23 mouse cellular contexts compared by ENCODE assay signal in the genomic region with DNA sequence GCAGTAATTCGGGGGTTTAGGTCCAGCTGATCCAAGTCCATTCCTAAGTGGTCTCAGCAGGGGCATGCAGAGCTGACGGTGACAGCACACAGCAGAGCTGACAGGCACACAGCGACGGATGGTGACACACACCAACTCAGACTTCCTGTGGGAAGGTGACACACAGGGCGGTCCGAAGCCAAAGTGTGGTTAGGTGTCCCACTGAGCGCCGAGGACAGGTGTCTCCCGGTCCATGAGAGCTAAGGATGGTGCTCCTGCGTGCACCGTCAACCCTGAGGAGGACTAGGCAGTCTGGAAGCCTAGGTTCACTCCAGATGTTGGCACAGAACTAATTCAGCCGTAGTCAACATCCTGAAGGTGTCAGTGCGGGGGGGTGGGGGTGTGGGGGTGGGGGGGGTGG. TPM values are rescaled to one million over a fixed set of nuclear protein-coding genes. Genes with fewer than 3 reads are reported as not detected.
A peak's percentile ranks its signal among the peaks of the same experiment; 100 is the strongest.
DNase-seq lines count a peak whose midpoint lies in the region; ATAC-seq and TF ChIP-seq lines count a peak whose summit lies in the region.
"Had no signal": no experiment of that assay in that cellular context is flagged by ENCODE, and none has a peak within 500 bp of the region (broad histone marks: within the 10 kb centered on the region; RNA-seq: fewer than 3 reads in every experiment).

No protein-coding gene starts in this region.

- no peaks in the 10 kb centered on the region for H3K9me3 ChIP-seq in forebrain, embryonic 12.5 days
- no peaks in the 10 kb centered on the region for H3K9me3 ChIP-seq in forebrain, embryonic 14.5 days (replicated peaks; ENCODE audit: control insufficient read depth, low read length)
- H3K9me3 ChIP-seq in megakaryocyte, embryonic 14.5 days = no peaks in the 10 kb centered on the region
- H3K9me3 ChIP-seq in G1E (replicated peaks) = no peaks in the 10 kb centered on the region
- H3K9me3 ChIP-seq in limb, embryonic 10.5 days (replicated peaks) = no peaks in the 10 kb centered on the region
- H3K9me3 ChIP-seq: embryonic facial prominence, embryonic 12.5 days; forebrain, embryonic 15.5 days; hindbrain, embryonic 15.5 days; liver, embryonic 15.5 days; midbrain, embryonic 15.5 days had no signal

- H3K9ac ChIP-seq in forebrain, embryonic 12.5 days = peak overlapping the region; percentile 68; the same call in 1 of the 2 replicates
- no peak overlapping the region for H3K9ac ChIP-seq in forebrain, embryonic 14.5 days (ENCODE audit: low read length)
- H3K9ac ChIP-seq: hindbrain, embryonic 15.5 days; midbrain, embryonic 15.5 days had no signal

- no peak overlapping the region for H3K4me2 ChIP-seq in forebrain, embryonic 12.5 days
- no peak overlapping the region for H3K4me2 ChIP-seq in forebrain, embryonic 14.5 days (ENCODE audit: low read length)
- H3K4me2 ChIP-seq: forebrain, embryonic 15.5 days had no signal

- no peak overlapping the region for H3K4me3 ChIP-seq in forebrain, embryonic 12.5 days (replicated peaks)
- H3K4me3 ChIP-seq in forebrain, embryonic 14.5 days (ENCODE audit: low read depth, low read length) = no peak overlapping the region
- H3K4me3 ChIP-seq in megakaryocyte, embryonic 14.5 days (replicated peaks) = peak overlapping the region; percentile 33
- peak overlapping the region; percentile 55; the same call in 1 of the 2 replicates for H3K4me3 ChIP-seq in G1E (ENCODE audit: low read depth, low read length)
- H3K4me3 ChIP-seq in limb, embryonic 10.5 days = peak overlapping the region; percentile 69; the same call in 1 of the 2 replicates
- H3K4me3 ChIP-seq: hindbrain, embryonic 15.5 days; layer of hippocampus, adult 2 months; midbrain, embryonic 15.5 days had no signal

- peaks cover 22% of the 10 kb centered on the region for H3K36me3 ChIP-seq in forebrain, embryonic 12.5 days (replicated peaks)
- peaks cover 18% of the 10 kb centered on the region for H3K36me3 ChIP-seq in forebrain, embryonic 14.5 days (ENCODE audit: control insufficient read depth, insufficient read depth, low read length)
- H3K36me3 ChIP-seq in megakaryocyte, embryonic 14.5 days (replicated peaks; ENCODE audit: low read length) = peaks cover 42% of the 10 kb centered on the region
- H3K36me3 ChIP-seq in G1E (replicated peaks) = peaks cover 74% of the 10 kb centered on the region
- peaks cover 54% of the 10 kb centered on the region for H3K36me3 ChIP-seq in limb, embryonic 10.5 days

- H3K27ac ChIP-seq in forebrain, embryonic 12.5 days = no peak overlapping the region
- no peak overlapping the region for H3K27ac ChIP-seq in forebrain, embryonic 14.5 days (ENCODE audit: low read depth, low read length)
- H3K27ac ChIP-seq in limb, embryonic 10.5 days = 0 out of 2 replicates have a peak overlapping the region, but pooled peaks have one; percentile 10
- H3K27ac ChIP-seq: embryonic facial prominence, embryonic 12.5 days; forebrain, embryonic 15.5 days; hindbrain, embryonic 15.5 days; layer of hippocampus, adult 2 months; macrophage; midbrain, embryonic 15.5 days had no signal

- peaks cover 52% of the 10 kb centered on the region for H3K4me1 ChIP-seq in forebrain, embryonic 12.5 days
- peaks cover 19% of the 10 kb centered on the region for H3K4me1 ChIP-seq in forebrain, embryonic 14.5 days (ENCODE audit: control insufficient read depth, insufficient read depth, low read length)
- peaks cover 88% of the 10 kb centered on the region for H3K4me1 ChIP-seq in megakaryocyte, embryonic 14.5 days
- peaks cover 86% of the 10 kb centered on the region for H3K4me1 ChIP-seq in G1E (ENCODE audit: insufficient read depth, low read depth, low read length)
- H3K4me1 ChIP-seq in limb, embryonic 10.5 days = peaks cover 53% of the 10 kb centered on the region

- ATAC-seq in forebrain, embryonic 12.5 days (ENCODE audit: low FRiP score) = no peak
- no peak for ATAC-seq in forebrain, embryonic 14.5 days
- ATAC-seq in megakaryocyte, adult 5-6 weeks (ENCODE audit: poor library complexity, severe bottlenecking) = no peak
- ATAC-seq in G1E (ENCODE audit: extremely low read depth, insufficient number of reproducible peaks, low FRiP score, poor library complexity, severe bottlenecking) = no peak
- ATAC-seq: forebrain, embryonic 15.5 days; intestine, embryonic 16.5 days; midbrain, embryonic 15.5 days had no signal

- no peak for TF ChIP-seq CTCF in G1E (IDR thresholded peaks at IDR 0.05; ENCODE audit: low read depth, low read length)

- DNase-seq in forebrain, embryonic 14.5 days (ENCODE audit: low spot score) = no peak
- no peak for DNase-seq in G1E (ENCODE audit: low spot score)
- DNase-seq in limb, embryonic 10.5 days (ENCODE audit: low spot score) = no peak
- DNase-seq in layer of hippocampus, adult 18-20 months (ENCODE audit: low spot score in 2 of 2) = no peak
- DNase-seq in spleen, postnatal 4 days (ENCODE audit: low spot score in 2 of 2) = no peak
- DNase-seq: adrenal gland, postnatal 25 days; B cell, adult 2 months; cerebellum, postnatal 14 days; gastrocnemius, postnatal 14 days; heart, adult 18-20 months; kidney, adult 9 months; kidney, postnatal 14 days had no signal

- WGBS in forebrain, embryonic 12.5 days = 88% methylated on average over 13 of the region's 13 CpGs
- 92% methylated on average over 12 of the region's 13 CpGs for WGBS in forebrain, embryonic 14.5 days
- 87% methylated on average over 13 of the region's 13 CpGs for WGBS in limb, embryonic 10.5 days

- no peaks in the 10 kb centered on the region for H3K27me3 ChIP-seq in forebrain, embryonic 12.5 days
- H3K27me3 ChIP-seq in forebrain, embryonic 14.5 days (replicated peaks; ENCODE audit: control insufficient read depth, insufficient read depth, low read length) = no peaks in the 10 kb centered on the region
- H3K27me3 ChIP-seq in megakaryocyte, embryonic 14.5 days (replicated peaks) = no peaks in the 10 kb centered on the region
- no peaks in the 10 kb centered on the region for H3K27me3 ChIP-seq in G1E (ENCODE audit: insufficient read depth, low read length)
- H3K27me3 ChIP-seq in limb, embryonic 10.5 days (ENCODE audit: low read depth, poor library complexity, severe bottlenecking) = no peaks in the 10 kb centered on the region
- H3K27me3 ChIP-seq: embryonic facial prominence, embryonic 12.5 days; forebrain, embryonic 15.5 days; hindbrain, embryonic 15.5 days; liver, embryonic 15.5 days; midbrain, embryonic 15.5 days had no signal

RNA-seq across cellular contexts. Expression of a gene that starts 1.6 kb away (rescaled TPM):
- 10.0 and 11.6 TPM in 2 replicates for polyA plus RNA-seq in forebrain, embryonic 12.5 days (2016; fragmentation: Nextera tagmentation; extraction: Ambion mirVana)
- 3.0 and 3.7 TPM in 2 replicates for polyA plus RNA-seq in forebrain, embryonic 14.5 days (2014; fragmentation: Nextera tagmentation; extraction: Ambion mirVana)
- 2.2 and 3.2 TPM in 2 replicates for polyA plus RNA-seq in megakaryocyte, embryonic 14.5 days (2012; ENCODE audit: insufficient read depth, low replicate concordance)
- 3.7 and 4.6 TPM in 2 replicates for total RNA-seq in megakaryocyte, adult 5-6 weeks (2015)
- total RNA-seq in megakaryocyte, adult 5-6 weeks (2017) = 3.2 and 3.3 TPM in 2 replicates
- total RNA-seq in G1E (2014; fragmentation: Nextera tagmentation) (18.3 and 26.0 TPM in 2 replicates), G1E (2017) (10.8 and 16.1 TPM in 2 replicates)
- polyA plus RNA-seq in G1E (2012) = 13.5 and 21.7 TPM in 2 replicates
- polyA plus RNA-seq in limb, embryonic 10.5 days (2016; fragmentation: Nextera tagmentation; extraction: Ambion mirVana) = 21.6 and 23.9 TPM in 2 replicates
- total RNA-seq in layer of hippocampus, adult 18-20 months (2021) = 1 to 10 TPM; 4.0 to 6.0 TPM

RNA-seq across cellular contexts. Expression of a gene that starts 1.9 kb away (rescaled TPM):
- 50.3 and 55.0 TPM in 2 replicates for polyA plus RNA-seq in forebrain, embryonic 12.5 days (2016; fragmentation: Nextera tagmentation; extraction: Ambion mirVana)
- polyA plus RNA-seq in forebrain, embryonic 14.5 days (2014; fragmentation: Nextera tagmentation; extraction: Ambion mirVana) = 43.0 and 45.0 TPM in 2 replicates
- 15.3 and 16.7 TPM in 2 replicates for polyA plus RNA-seq in megakaryocyte, embryonic 14.5 days (2012; ENCODE audit: insufficient read depth, low replicate concordance)
- 10.5 and 14.8 TPM in 2 replicates for total RNA-seq in megakaryocyte, adult 5-6 weeks (2015)
- total RNA-seq in megakaryocyte, adult 5-6 weeks (2017) = 7.4 and 11.0 TPM in 2 replicates
- total RNA-seq in G1E (2014; fragmentation: Nextera tagmentation) = 13.8 and 21.1 TPM in 2 replicates
- 32.5 and 33.9 TPM in 2 replicates for total RNA-seq in G1E (2017)
- 13.9 and 14.8 TPM in 2 replicates for polyA plus RNA-seq in G1E (2012)
- 69.8 and 75.8 TPM in 2 replicates for polyA plus RNA-seq in limb, embryonic 10.5 days (2016; fragmentation: Nextera tagmentation; extraction: Ambion mirVana)
- total RNA-seq in layer of hippocampus, adult 18-20 months (2021) = 10 to 100 TPM; 23.4 to 23.8 TPM

RNA-seq across cellular contexts. Expression of a gene that starts 53.4 kb away (rescaled TPM):
- polyA plus RNA-seq in forebrain, embryonic 12.5 days (2016; fragmentation: Nextera tagmentation; extraction: Ambion mirVana) = 302 and 307 TPM in 2 replicates
- 391 and 464 TPM in 2 replicates for polyA plus RNA-seq in forebrain, embryonic 14.5 days (2014; fragmentation: Nextera tagmentation; extraction: Ambion mirVana)
- polyA plus RNA-seq in megakaryocyte, embryonic 14.5 days (2012; ENCODE audit: insufficient read depth, low replicate concordance) = 21.5 and 66.3 TPM in 2 replicates
- 36.3 and 36.7 TPM in 2 replicates for total RNA-seq in megakaryocyte, adult 5-6 weeks (2015)
- 72.7 and 83.1 TPM in 2 replicates for total RNA-seq in megakaryocyte, adult 5-6 weeks (2017)
- total RNA-seq in G1E (2014; fragmentation: Nextera tagmentation) = 53.9 and 57.2 TPM in 2 replicates
- 68.2 and 70.6 TPM in 2 replicates for total RNA-seq in G1E (2017)
- 65.0 and 68.9 TPM in 2 replicates for polyA plus RNA-seq in G1E (2012)
- polyA plus RNA-seq in limb, embryonic 10.5 days (2016; fragmentation: Nextera tagmentation; extraction: Ambion mirVana) = 87.5 and 98.0 TPM in 2 replicates
- 100 to 1,000 TPM; 682 to 695 TPM for total RNA-seq in layer of hippocampus, adult 18-20 months (2021)

Comparison
In these comparisons a context has a peak if more than half of its experiments do, and no peak if none do; other contexts are left out.
1. H3K4me3 ChIP-seq: peak in megakaryocyte, embryonic 14.5 days (single experiment), G1E (single experiment) and limb, embryonic 10.5 days (single experiment); none in forebrain, embryonic 12.5 days (single experiment) and forebrain, embryonic 14.5 days (single experiment).